Mouse (Mus musculus) heart, postnatal 0 days (tissue): ENCODE results near the gene Zeb2. TPM values are rescaled to one million over a fixed set of nuclear protein-coding genes. Genes with fewer than 3 reads are reported as not detected.

Experiments
- ATAC-seq: fragments of 200-750 bp; cut with Nextera tagmentation; 2 replicates; pipeline ENCODE4 v1.8.0; 2017; ENCODE audit warnings: low read depth, moderate number of reproducible peaks, moderate library complexity; ENCODE audit not compliant: insufficient read depth
- DNase-seq: peaks from one replicate; pipeline ENCODE4 v3.0.0-alpha.2; 2016; ENCODE audit warnings: low spot score
- H3K27ac ChIP-seq: fragments of 300-500 bp; sonication (generic); 2 replicates; pipeline ENCODE4 v1.5.1; 2014; ENCODE audit warnings: low read depth, mild to moderate bottlenecking
- H3K27me3 ChIP-seq: fragments of 300-500 bp; sonication (generic); 2 replicates; pipeline ENCODE4 v1.6.1; 2014; ENCODE audit warnings: low read length, mixed read lengths; ENCODE audit not compliant: control insufficient read depth, insufficient read depth
- H3K36me3 ChIP-seq: fragments of 300-500 bp; sonication (generic); replicated peaks from 2 replicates; pipeline ENCODE4 v1.6.1; 2014; ENCODE audit warnings: low read length, mixed read lengths; ENCODE audit not compliant: control insufficient read depth, insufficient read depth
- H3K4me1 ChIP-seq: fragments of 300-500 bp; sonication (generic); 2 replicates; pipeline ENCODE4 v1.6.1; 2014; ENCODE audit warnings: antibody characterized with exemption; ENCODE audit not compliant: control insufficient read depth, insufficient read depth
- H3K4me2 ChIP-seq: fragments of 300-500 bp; sonication (generic); 2 replicates; pipeline ENCODE4 v1.6.1; 2014; ENCODE audit warnings: low read depth, mild to moderate bottlenecking, low read length, moderate library complexity
- H3K4me3 ChIP-seq: fragments of 300-500 bp; sonication (generic); 2 replicates; pipeline ENCODE4 v1.5.1; 2014; ENCODE audit warnings: low read depth, low read length
- H3K9ac ChIP-seq: fragments of 300-500 bp; sonication (generic); replicated peaks from 2 replicates; pipeline ENCODE4 v1.6.1; 2014; ENCODE audit warnings: low read depth, low read length, mixed read lengths
- H3K9me3 ChIP-seq: fragments of 300-500 bp; sonication (generic); replicated peaks from 2 replicates; pipeline ENCODE4 v1.6.1; 2016; ENCODE audit warnings: low read length; ENCODE audit not compliant: control insufficient read depth
- CTCF ChIP-seq: IDR thresholded peaks from 2 replicates; pipeline ENCODE4 v1.5.1; 2016; ENCODE audit warnings: antibody characterized with exemption, control low read depth, low read depth
- EP300 ChIP-seq: IDR thresholded peaks from 2 replicates; pipeline ENCODE4 v1.6.1; 2016; ENCODE audit warnings: antibody characterized with exemption, low read depth
- WGBS: fragments of 180-500 bp; shearing (Covaris S2); extraction: QIAGEN DNeasy Blood & Tissue Kit; methylation state at CpG from one replicate; pipeline ENCODE4 v1.1.7; 2014; 5-methylcytosine and 5-hydroxymethylcytosine counted together
- polyA plus RNA-seq: library from polyadenylated mRNA; unstranded; fragments of >200 nt; fragmentation: Nextera tagmentation; extraction: Ambion mirVana; gene quantifications from 2 replicates; pipeline ENCODE4 v1.2.1, GENCODE M21; 2015
- total RNA-seq: library from RNA; depleted of rRNA; stranded (reverse); fragments of >200 nt; gene quantifications from 2 replicates; pipeline ENCODE4 v1.2.3, GENCODE M21; 2014; ENCODE audit warnings: low replicate concordance

Gene Zeb2
- total and polyA plus RNA-seq, 2 experiments from 2014 or later, result 13.4 to 41.2 TPM

DNA sequence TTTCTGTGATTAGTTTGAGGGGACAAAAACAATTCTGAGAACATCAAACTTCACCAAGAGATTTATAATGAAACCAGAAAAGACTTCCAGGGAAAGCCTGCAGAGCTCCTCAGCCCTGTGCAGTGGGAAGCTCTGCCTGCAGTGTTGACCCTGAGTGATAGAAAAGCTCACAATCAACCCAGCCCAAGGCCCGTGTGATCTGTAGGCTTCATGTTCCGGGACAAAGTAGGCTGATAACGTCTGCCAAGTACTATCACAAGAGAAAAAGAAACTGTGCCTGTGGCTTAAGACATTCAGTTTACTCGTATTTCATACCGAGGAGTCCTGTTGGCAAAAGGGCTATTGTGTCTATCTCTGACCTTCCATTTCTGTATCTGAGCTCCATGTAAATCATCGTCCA lies 143.4 kb downstream of the Zeb2 start:
- no peak for ATAC-seq
- no peak overlapping the region for H3K4me3 ChIP-seq

DNA sequence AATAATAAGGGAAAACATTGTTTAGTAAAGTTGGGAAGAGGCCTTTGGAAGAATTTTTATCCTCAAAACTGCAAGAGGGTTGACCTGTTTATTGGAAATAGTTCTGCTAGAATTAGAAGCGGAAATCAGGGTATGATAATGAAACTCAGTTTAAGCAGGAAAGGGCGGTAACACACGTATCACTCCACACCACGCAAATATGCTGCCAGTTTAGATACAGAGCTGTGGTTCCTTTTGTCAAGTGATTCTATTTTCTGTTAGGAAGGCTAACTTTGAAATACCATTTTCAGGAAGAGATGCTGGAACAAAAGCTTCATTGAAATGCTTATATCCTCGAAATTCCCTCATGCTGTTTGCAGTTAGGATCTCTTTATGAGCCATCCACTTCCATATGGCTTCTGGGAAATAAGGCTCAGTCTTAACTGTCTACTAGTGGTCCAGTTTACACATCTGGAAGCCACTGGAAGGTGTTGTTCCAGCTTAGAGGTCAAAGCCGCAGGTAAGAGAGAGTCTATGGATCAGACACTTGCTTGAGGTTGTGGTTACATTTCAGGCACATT lies 147.0 kb downstream of the Zeb2 start:
- TF ChIP-seq EP300 (no peak), CTCF (no peak)
- DNase-seq (no peak), ATAC-seq (no peak)
- Histone ChIP-seq H3K27ac (no peak overlapping the region), H3K9me3 (no peaks in the 10 kb centered on the region), H3K36me3 (no peaks in the 10 kb centered on the region), H3K4me2 (no peak overlapping the region), H3K4me3 (no peak overlapping the region), H3K4me1 (no peaks in the 10 kb centered on the region), H3K27me3 (no peaks in the 10 kb centered on the region), H3K9ac (no peak overlapping the region)
- 74% methylated on average over 6 of the region's 6 CpGs for WGBS

More for the DNA sequence above, 143.4 kb downstream of the Zeb2 start:
- 62% methylated on average over 6 of the region's 6 CpGs for WGBS
- peaks cover 5% of the 10 kb centered on the region; the same call in 1 of the 2 replicates for H3K4me1 ChIP-seq
- H3K9ac ChIP-seq, result no peak overlapping the region
- no peak overlapping the region for H3K27ac ChIP-seq
- no peak for TF ChIP-seq CTCF
- TF ChIP-seq EP300, result no peak
- no peak for DNase-seq
- H3K9me3 ChIP-seq, result no peaks in the 10 kb centered on the region
- H3K36me3 ChIP-seq, result no peaks in the 10 kb centered on the region
- H3K4me2 ChIP-seq, result no peak overlapping the region
- no peaks in the 10 kb centered on the region for H3K27me3 ChIP-seq

DNA sequence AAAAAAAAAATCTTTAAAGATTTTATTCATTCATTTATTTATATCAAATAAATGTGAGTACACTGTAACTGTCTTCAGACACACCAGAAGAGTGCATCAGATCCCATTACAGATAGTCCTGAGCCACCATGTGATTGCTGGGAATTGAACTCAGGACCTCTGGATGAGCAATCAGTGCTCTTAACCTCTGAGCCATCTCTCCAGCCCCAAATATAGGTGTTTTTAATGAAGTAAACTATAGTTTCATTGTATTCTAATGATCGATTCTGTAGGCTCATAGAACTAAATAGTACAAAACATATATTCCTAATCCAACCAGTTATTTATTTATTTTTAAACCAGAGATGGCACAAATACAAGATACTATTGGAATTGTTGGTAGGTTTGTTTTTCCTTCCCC lies 147.6 kb downstream of the Zeb2 start:
- ATAC-seq (no peak), DNase-seq (no peak)
- Histone ChIP-seq H3K4me3 (no peak overlapping the region), H3K27me3 (no peaks in the 10 kb centered on the region), H3K4me2 (no peak overlapping the region), H3K9me3 (no peaks in the 10 kb centered on the region), H3K4me1 (no peaks in the 10 kb centered on the region), H3K27ac (no peak overlapping the region), H3K9ac (no peak overlapping the region), H3K36me3 (no peaks in the 10 kb centered on the region)
- WGBS, result 98% methylated on average over 1 of the region's 1 CpGs
- TF ChIP-seq CTCF, result no peak
- TF ChIP-seq EP300, result no peak

DNA sequence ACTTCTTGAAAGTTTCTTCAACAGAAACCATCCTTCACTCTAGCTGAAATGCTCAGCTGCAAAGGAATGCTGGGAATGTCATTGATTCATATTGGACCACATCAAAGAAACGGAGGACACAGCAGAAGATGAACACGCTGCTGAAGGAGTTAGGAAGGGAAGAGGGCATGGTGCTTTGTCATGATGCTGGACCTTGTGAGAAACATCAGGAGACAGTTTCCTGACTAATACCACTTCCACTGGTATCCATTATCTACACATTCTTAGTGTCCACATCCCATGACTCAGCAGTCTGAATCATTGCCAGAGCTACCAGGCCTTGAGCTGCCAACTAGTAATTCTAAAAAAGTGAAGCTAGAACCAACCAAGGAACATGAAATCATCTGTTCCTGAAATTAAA lies 148.0 kb downstream of the Zeb2 start:
- TF ChIP-seq EP300, result no peak
- no peak for TF ChIP-seq CTCF
- H3K4me1 ChIP-seq, result no peaks in the 10 kb centered on the region
- 68% methylated on average over 2 of the region's 2 CpGs for WGBS
- no peak for DNase-seq
- no peak overlapping the region for H3K27ac ChIP-seq
- H3K4me3 ChIP-seq, result no peak overlapping the region
- H3K36me3 ChIP-seq, result no peaks in the 10 kb centered on the region
- no peaks in the 10 kb centered on the region for H3K27me3 ChIP-seq
- ATAC-seq, result no peak
- no peak overlapping the region for H3K4me2 ChIP-seq
- H3K9me3 ChIP-seq, result no peaks in the 10 kb centered on the region
- no peak overlapping the region for H3K9ac ChIP-seq

DNA sequence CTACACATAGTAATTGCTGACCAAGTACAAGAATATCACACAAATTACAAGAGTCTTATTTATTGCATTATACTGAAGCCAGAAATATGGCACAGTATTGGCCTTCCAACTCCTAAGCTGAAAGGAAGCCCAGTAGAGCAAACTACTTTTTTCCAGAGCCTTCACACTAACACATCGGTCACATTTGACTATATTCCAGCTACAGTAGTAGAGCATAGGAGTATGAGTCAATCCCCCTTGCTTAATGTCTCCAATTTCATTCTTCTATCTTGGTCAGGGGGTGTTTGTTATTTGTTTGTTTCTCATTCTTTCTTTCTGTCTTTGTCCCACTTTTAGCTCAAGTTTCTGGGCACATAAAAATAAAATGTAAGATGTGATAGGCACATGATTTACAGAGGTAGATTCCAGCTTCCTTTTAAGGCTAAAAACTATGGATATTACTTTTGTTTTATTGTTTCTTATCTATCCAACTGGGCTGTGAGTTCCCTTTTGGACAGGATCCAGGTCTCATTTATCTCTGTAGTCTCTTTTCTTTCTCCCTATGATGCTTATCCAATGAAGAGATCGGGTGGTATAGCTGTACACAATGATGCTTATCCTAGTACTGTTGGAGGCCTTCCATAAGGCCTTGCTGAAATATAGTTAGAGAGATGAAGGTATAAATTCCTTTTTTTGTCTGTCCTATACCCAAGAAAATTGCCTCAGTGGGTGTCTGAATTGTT lies 151.2 kb downstream of the Zeb2 start:
- Histone ChIP-seq H3K27ac (no peak overlapping the region), H3K36me3 (no peaks in the 10 kb centered on the region), H3K9me3 (no peaks in the 10 kb centered on the region), H3K4me1 (no peaks in the 10 kb centered on the region), H3K27me3 (no peaks in the 10 kb centered on the region), H3K4me3 (no peak overlapping the region), H3K9ac (no peak overlapping the region), H3K4me2 (no peak overlapping the region)
- WGBS, result 63% methylated on average over 2 of the region's 2 CpGs
- DNase-seq (no peak), ATAC-seq (no peak)
- no peak for TF ChIP-seq EP300

DNA sequence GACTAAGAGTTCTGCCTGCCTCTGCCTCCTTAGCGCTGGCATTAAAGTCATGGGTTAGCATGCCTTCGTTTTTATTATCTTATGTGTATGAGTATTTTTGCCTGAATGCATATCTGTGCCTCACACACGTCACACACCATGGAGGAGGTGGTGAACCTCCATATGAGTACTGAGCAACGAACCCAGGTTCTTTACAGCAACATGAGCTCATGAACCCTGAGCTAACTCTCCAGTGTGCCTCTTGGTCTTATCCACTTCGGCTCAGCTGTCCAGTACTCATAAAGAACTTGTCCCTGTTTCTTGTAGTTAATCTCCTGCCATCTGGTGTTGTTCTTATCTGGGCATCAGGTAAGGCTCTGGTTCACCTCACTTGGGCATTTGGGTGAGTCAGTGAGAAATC lies 154.6 kb downstream of the Zeb2 start:
- DNase-seq, result no peak
- Histone ChIP-seq H3K27ac (no peak overlapping the region), H3K27me3 (no peaks in the 10 kb centered on the region), H3K4me3 (no peak overlapping the region), H3K9ac (no peak overlapping the region), H3K36me3 (no peaks in the 10 kb centered on the region), H3K4me1 (no peaks in the 10 kb centered on the region), H3K4me2 (no peak overlapping the region), H3K9me3 (no peaks in the 10 kb centered on the region)
- ATAC-seq, result no peak
- TF ChIP-seq EP300 (no peak), CTCF (no peak)
- WGBS, result 87% methylated on average over 5 of the region's 5 CpGs
